Mouse (Mus musculus): ENCODE measurements around the gene Taok3.
"Not testable (repeated sequence)": the region's sequence is repeated elsewhere in the genome, so short reads cannot be mapped to it uniquely, and the experiment has no call there.

Taok3 gene

DNA sequence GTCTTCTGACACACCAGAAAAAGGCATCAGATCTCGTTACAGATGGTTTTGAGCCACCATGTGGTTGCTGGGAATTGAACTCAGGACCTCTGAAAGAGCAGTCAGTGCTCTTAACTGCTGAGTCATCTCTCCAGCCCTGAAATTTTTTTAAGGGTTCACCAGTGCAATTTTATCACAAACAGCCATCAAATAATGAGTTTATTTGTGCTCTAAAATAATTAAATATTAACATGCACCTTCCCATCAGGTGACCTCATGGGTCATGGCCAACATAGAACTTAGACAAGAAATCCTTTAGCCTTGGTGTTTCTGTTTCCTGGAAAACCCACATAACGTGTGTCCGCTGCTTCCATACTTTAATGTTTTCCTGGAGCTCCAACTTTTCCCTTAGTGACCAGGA is 173.8 kb downstream of the Taok3 start:
- in situ Hi-C loops (cut with MboI, MseI): not testable (repeated sequence)

DNA sequence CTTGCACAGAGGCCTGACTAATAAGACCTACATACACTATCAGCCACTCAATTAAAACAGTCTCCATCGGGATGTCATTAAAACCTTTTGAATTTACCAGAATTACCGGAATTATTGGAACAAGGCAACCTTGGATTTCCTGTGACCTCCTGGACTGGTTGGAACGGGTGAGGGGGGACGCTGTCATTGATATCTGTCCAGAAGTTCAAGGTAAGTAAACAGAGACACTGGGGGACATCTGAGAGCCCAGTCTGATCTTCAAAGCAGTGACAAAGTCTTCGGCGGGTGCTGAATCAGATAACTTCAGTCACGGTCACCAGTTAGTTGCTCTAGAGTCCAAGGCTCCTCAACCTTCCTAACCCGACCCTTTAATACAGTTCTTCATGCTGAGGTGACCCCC is 175.1 kb downstream of the Taok3 start:
- in situ Hi-C loops (cut with MboI, MseI): no loop called here

GRCm38 (mm10) chr5:117302899-117303298 is 183.0 kb downstream of the Taok3 start:
- in situ Hi-C loops (cut with MboI, MseI): no loop called here

DNA sequence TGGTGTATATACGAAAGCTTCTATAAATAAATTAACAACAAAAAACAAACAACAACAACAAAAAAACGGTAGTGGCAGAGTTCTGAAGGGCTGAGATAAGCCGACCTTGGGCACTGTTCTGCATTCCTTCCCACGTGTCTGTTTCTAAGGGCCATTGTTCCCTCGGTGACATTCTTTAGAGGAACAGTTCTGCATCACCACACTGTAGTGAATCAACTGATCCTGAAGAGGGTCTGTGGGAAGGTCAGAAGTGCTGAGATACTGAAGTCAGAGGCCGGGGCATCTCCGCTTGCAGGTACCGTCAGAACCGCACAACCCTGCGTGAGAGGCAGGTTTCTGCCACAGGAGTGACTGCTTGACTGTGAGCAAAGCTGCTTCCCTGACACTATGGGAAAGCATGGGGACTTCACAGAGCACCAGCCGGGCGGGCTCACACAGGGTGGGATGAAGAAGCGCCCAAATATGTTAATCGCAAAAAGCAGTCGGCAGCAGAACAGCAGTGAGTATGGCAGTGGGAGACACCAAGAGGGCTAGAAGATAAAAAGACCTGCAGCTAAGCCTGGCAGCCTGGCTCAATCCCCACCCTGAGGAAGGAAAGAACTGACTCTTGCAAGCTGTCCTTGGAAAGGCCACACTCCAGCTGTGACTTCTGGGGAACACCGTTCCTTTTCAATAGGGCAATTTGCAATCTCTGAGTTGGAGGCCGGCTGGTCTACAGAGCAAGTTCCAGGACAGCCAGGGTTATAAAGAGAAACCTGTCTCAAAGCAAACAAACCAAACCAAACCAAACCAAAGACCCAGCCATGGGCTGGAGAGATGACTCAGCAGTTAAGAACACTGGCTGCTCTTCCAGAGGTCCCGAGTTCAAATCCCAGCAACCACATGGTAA is 184.0 kb downstream of the Taok3 start:
- in situ Hi-C loops (cut with MboI, MseI): no loop called here

GRCm38 (mm10) chr5:117304947-117305346 is 185.0 kb downstream of the Taok3 start:
- in situ Hi-C loops (cut with MboI, MseI): no loop called here

DNA sequence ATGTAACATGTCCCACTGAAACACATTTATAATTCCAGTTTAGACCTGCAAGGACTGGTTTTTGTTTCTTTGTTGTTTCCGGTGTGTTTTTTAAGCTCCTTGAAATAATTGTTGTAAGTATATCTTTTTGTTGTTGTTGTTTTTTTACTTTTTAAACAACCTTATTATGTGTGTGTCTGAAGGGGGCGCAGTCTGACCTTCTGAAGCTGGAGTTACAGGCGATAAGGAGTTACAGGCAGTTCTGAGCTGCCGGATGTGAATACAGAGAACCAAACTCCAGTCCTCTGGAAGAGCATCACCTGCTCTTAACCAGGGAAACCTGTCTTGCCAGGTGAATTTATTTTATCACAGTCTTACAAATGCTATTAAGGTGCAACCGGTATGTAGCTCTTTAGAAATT is 185.8 kb downstream of the Taok3 start:
- in situ Hi-C loops (cut with MboI, MseI): no loop called here

DNA sequence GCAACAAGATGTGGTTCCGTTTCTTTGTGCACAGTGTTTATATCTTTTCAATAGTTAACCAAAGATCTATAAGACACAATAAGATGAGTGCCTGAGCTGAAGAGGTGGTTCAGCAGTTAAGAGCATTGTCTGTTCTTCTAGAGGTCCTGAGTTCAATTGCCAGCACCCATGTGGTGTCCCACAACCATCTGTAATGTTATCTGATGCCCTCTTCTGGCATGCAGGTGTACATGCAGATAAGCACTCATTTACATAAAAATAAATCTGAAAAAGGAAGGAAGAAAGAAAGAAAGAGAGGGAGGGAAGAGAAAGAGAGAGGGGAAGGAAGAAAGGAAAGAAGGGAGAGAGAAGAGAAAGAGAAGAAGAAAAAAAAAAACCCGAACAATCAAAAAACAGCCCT is 186.9 kb downstream of the Taok3 start:
- in situ Hi-C loops (cut with MboI, MseI): no loop called here

DNA sequence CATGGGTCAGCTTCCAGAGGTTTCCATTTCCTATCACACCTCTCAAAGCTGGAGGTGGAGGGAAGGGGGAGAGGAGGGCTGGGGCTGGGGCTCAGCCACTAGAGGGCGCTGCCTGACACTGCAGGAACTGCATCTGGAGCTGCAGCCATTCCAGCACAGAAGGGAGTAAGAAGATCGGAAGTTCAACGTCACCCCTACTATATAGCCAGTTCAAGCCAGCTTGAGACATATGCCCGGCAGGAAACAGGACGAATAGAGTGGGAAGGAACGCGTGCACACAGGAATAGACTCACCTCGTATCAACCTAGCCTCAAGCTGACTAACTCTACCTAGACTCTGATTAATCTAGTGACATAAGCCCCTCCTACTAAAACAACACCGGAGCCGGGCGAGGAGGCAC is 187.8 kb downstream of the Taok3 start:
- in situ Hi-C loops (cut with MboI, MseI): no loop called here

DNA sequence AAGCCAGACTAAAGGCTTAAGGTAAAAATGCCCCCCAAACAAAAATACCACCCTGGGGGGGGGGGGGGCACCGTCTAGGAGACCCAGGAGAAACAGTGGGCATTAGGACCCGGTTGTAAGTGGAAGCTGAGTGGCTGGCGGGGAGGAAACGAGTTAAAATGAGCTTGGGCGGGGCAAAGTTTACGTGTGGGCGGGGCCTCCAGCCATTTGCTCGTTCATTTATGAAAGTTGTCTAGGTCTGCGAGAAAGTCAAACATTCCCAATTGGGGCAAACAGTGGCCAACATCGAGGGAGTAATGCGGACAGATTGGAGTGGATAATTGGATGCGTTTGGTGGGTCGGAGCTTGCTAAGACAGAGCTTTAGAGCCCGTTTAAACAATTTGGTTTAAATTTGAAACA is 193.5 kb downstream of the Taok3 start:
- in situ Hi-C loops (cut with MboI, MseI): loop anchor here (5.0 kb wide), 1 partner anchor 84 kb away; no protein-coding TSS in a partner anchor

DNA sequence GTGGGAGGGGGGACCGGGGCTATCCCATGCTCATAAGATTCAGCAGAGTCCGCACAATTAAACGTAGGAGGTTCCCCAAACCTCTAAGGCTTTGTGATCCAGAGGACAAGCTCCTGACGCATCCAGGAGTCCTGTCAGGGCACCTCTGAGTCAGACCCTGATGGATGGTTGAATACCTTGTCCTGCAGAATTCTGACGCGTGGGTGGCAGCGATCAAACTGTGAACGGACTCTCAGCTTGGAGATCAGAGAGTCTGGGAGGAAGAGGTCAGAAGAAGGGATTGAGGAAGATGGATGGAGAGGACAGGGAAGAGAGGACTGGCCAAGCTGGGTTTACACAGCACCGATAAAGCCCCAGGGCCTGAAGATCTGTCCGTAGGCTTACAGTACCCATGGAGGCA is 194.0 kb downstream of the Taok3 start:
- in situ Hi-C loops (cut with MboI, MseI): loop anchor here (5.0 kb wide), 1 partner anchor 83 kb away; no protein-coding TSS in a partner anchor

- in situ Hi-C loops (cut with MboI, MseI): loop anchor here (5.0 kb wide), 1 partner anchor 82 kb away; no protein-coding TSS in a partner anchor
Measured at GRCm38 (mm10) chr5:117314587-117315428, 194.9 kb downstream of the Taok3 start.

DNA sequence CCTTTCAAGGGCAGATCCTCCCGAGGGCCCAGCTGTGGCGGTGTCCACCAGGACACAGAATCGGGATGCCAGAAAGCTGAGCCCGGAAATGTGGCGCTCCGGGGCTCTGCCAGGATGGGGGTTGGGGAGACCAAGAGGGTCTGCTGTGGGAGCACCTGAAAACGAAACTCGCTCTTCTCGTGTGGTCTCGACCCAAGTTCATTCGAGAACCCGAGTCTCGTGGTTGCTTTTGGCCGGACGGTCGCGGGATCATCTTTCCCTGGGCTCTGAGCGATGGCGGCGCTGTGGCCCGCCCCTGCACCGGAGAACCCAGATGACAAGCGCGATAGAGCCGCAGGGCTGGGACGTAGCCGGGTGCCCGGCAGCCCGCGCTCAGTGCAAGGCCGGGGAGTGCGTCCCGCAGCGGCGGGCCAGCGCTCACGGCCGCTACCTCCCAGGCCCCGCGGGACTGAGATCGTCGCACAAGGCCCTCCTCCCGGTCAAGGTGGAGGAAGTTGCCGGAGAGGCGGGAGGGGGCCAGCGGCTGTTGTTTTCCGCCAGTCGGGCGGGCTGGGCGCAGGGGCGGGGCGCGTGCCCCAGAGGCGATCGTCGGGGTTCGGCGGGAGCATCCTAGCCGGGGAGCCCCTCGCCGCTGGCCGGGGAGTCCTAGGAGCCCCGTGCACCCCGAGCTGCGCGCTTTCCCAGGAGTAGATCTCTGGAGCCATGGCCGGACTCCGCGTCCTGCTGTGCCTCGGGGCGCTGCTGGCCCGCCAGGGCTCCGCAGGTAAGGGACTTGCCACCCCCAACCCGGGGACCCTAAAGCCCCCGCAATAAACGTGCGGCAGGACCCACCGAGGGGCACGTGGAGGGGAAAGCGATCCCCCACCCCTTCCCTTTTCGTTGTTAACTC is 199.1 kb downstream of the Taok3 start, which contains the start of gene Vsig10:
Gene Vsig10, plus strand, starts transcription at position 343 of the 889 bp plus-strand sequence.
- in situ Hi-C loops (cut with MboI, MseI): no loop called here

DNA sequence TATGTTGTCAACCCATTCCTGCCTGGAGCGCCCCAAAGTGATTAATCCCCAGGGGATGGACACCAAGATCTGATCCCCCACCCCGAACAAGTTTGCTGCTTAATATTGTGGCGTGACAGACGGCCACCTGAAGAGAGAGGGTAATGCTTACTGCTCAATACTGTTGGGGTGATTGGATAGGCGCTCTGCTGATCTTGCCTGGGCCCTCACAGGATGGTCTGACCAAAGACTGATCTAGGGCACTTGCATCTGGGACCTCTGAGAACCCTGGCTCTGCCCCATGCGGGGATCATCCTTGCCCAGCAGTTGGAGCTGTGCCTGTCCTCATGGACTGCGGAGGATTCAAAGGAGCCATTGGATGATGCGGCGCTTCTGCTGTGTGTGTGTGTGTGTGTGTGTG is 203.8 kb downstream of the Taok3 start:
- in situ Hi-C loops (cut with MboI, MseI): no loop called here

Measured in T-helper 1 cell (primary cell).